16 mouse cellular contexts compared by ENCODE assay signal in the genomic region with DNA sequence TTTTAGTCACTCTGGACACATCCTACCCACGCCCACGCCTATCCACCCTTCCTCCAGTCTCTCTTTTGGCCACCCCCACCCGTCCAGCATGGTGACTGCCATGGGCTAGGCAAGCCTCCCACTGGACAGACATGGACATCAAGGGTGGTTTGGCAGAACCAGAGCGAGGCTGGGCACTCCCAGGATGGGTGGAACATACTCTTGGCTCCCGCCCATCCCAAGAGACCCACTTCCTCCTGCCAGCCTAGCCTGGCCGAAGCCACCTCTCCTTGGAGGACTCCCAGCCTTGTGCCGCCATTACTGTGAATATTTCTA. TPM values are rescaled to one million over a fixed set of nuclear protein-coding genes. Genes with fewer than 3 reads are reported as not detected.
DNase-seq lines count a peak whose midpoint lies in the region; TF ChIP-seq lines count a peak whose summit lies in the region.
"Had no signal": no experiment of that assay in that cellular context is flagged by ENCODE, and none has a peak within 500 bp of the region (broad histone marks: within the 10 kb centered on the region; RNA-seq: fewer than 3 reads in every experiment).

No protein-coding gene starts in this region.

- no peak for TF ChIP-seq CTCF in gastrocnemius, adult 2 months (IDR thresholded peaks at IDR 0.05)
- no peak for TF ChIP-seq CTCF in cerebellum, adult 2 months (IDR thresholded peaks at IDR 0.05; ENCODE audit: borderline replicate concordance, insufficient read depth, low read depth, low read length)

- H3K27me3 ChIP-seq in cerebellum, adult 2 months (ENCODE audit: control insufficient read depth, insufficient read depth, low read length): no peaks in the 10 kb centered on the region; the same call in 1 of the 2 replicates

- DNase-seq in gastrocnemius, adult 2 months: no peak
- no peak for DNase-seq in gastrocnemius, postnatal 25 days
- peak; percentile 56 for DNase-seq in left cerebral cortex, postnatal 4 days
- DNase-seq in left cerebral cortex, adult 11 months (ENCODE audit: low spot score): no peak
- peak; percentile 88 for DNase-seq in MN1 (ENCODE audit: low spot score)
- DNase-seq in lung, postnatal 10 days: peak; percentile 63
- no peak for DNase-seq in natural killer cell, adult 2 months (ENCODE audit: low spot score in 2 of 2)
- no peak for DNase-seq in cerebellum, adult 2 months
- DNase-seq: cerebellum, adult 9-10 months; liver, embryonic 13.5 days; right cerebral cortex, postnatal 14 days; thymus, postnatal 4 days had no signal

- intact Hi-C loops in gastrocnemius, adult 2 months (cut with DNase I): no loop called here
- intact Hi-C loops in left cerebral cortex, postnatal 4 days (cut with DNase I): no loop called here

- peak overlapping the region; percentile 61 for H3K4me3 ChIP-seq in gastrocnemius, adult 2 months
- H3K4me3 ChIP-seq in cerebellum, adult 2 months (replicated peaks; ENCODE audit: insufficient read depth, low read depth, low read length): no peak overlapping the region
- H3K4me3 ChIP-seq: forebrain, embryonic 15.5 days; liver, embryonic 13.5 days had no signal

- peak overlapping the region; percentile 82 for H3K27ac ChIP-seq in gastrocnemius, adult 2 months
- H3K27ac ChIP-seq in cerebellum, adult 2 months (ENCODE audit: insufficient read depth, low read length): no peak overlapping the region
- H3K27ac ChIP-seq: embryonic facial prominence, embryonic 12.5 days; forebrain, embryonic 15.5 days; liver, embryonic 13.5 days had no signal

- 7% methylated on average over 7 of the region's 7 CpGs for WGBS in cerebellum, adult 2 months

- no peaks in the 10 kb centered on the region; the same call in 1 of the 2 replicates for H3K4me1 ChIP-seq in cerebellum, adult 2 months (ENCODE audit: control insufficient read depth, insufficient read depth, low read length)
- H3K4me1 ChIP-seq: forebrain, embryonic 15.5 days had no signal

- TF ChIP-seq POLR2A in cerebellum, adult 2 months (IDR thresholded peaks at IDR 0.05; ENCODE audit: borderline replicate concordance, insufficient read depth, low read length): no peak

RNA-seq across cellular contexts. Expression of a gene that starts 11.7 kb away (rescaled TPM):
- total RNA-seq in gastrocnemius, adult 2 months (2021): 1 to 10 TPM; 4.4 to 9.9 TPM
- total RNA-seq in gastrocnemius, postnatal 25 days (2021): 1 to 10 TPM; 4.4 to 6.3 TPM
- total RNA-seq in left cerebral cortex, postnatal 4 days (2021): 1 to 10 TPM; 2.6 to 3.1 TPM
- polyA plus RNA-seq in cerebellum, adult 2 months (2012; rRNA removed): 6.4 and 6.6 TPM in 2 replicates

RNA-seq across cellular contexts. Expression of a gene that starts 16.7 kb away (rescaled TPM):
- total RNA-seq in gastrocnemius, adult 2 months (2021): not detected
- not detected for total RNA-seq in gastrocnemius, postnatal 25 days (2021)
- total RNA-seq in left cerebral cortex, postnatal 4 days (2021): not detected
- not detected in 2 replicates for polyA plus RNA-seq in cerebellum, adult 2 months (2012; rRNA removed)
- total RNA-seq: heart, postnatal 36 days had no signal
- polyA plus RNA-seq: embryonic facial prominence, embryonic 12.5 days; forebrain, embryonic 15.5 days; kidney, embryonic 14.5 days; liver, embryonic 13.5 days had no signal

Comparison
In these comparisons a context has a peak if more than half of its experiments do, and no peak if none do; other contexts are left out.
1. DNase-seq: peak in left cerebral cortex, postnatal 4 days (single experiment), MN1 (single experiment) and lung, postnatal 10 days (single experiment); none in gastrocnemius, adult 2 months (single experiment), gastrocnemius, postnatal 25 days (single experiment), left cerebral cortex, adult 11 months (single experiment), natural killer cell, adult 2 months (0 of 2) and cerebellum, adult 2 months (0 of 2).